Mouse (Mus musculus) limb, embryonic 12.5 days (tissue): ENCODE measurements around the gene Prss38. TPM values are rescaled to one million over a fixed set of nuclear protein-coding genes. Genes with fewer than 3 reads are reported as not detected.

Experiments used
- ATAC-seq: fragments of 200-750 bp; cut with Nextera tagmentation; 2 replicates; pipeline ENCODE4 v1.8.0; 2017; ENCODE audit warnings: low read depth, moderate TSS enrichment; ENCODE audit not compliant: insufficient number of reproducible peaks, insufficient read depth, low FRiP score, low TSS enrichment
- H3K27ac ChIP-seq: fragments of 300-500 bp; sonication (generic); 2 replicates; pipeline ENCODE4 v1.5.1; 2016; ENCODE audit warnings: mild to moderate bottlenecking, moderate library complexity
- H3K27me3 ChIP-seq: fragments of 300-500 bp; sonication (generic); 2 replicates; pipeline ENCODE4 v1.6.1; 2016; ENCODE audit warnings: mild to moderate bottlenecking, moderate library complexity
- H3K36me3 ChIP-seq: fragments of 300-500 bp; sonication (generic); 2 replicates; pipeline ENCODE4 v1.6.1; 2016; ENCODE audit warnings: mild to moderate bottlenecking, moderate library complexity
- H3K4me1 ChIP-seq: fragments of 300-500 bp; sonication (generic); replicated peaks from 2 replicates; pipeline ENCODE4 v1.6.1; 2016
- H3K4me2 ChIP-seq: fragments of 300-500 bp; sonication (generic); 2 replicates; pipeline ENCODE4 v1.6.1; 2016; ENCODE audit warnings: mild to moderate bottlenecking, moderate library complexity
- H3K4me3 ChIP-seq: fragments of 300-500 bp; sonication (generic); replicated peaks from 2 replicates; pipeline ENCODE4 v1.5.1; 2016; ENCODE audit warnings: mild to moderate bottlenecking
- H3K9ac ChIP-seq: fragments of 300-500 bp; sonication (generic); replicated peaks from 2 replicates; pipeline ENCODE4 v1.6.1; 2016; ENCODE audit warnings: mild to moderate bottlenecking, moderate library complexity
- H3K9me3 ChIP-seq: fragments of 300-500 bp; sonication (generic); 2 replicates; pipeline ENCODE4 v1.6.1; 2016; ENCODE audit warnings: mild to moderate bottlenecking, moderate library complexity
- WGBS: fragments of 180-500 bp; shearing (Covaris S2); methylation state at CpG from one replicate; pipeline ENCODE4 v1.1.7; 2016; 5-methylcytosine and 5-hydroxymethylcytosine counted together
- microRNA-seq: library from miRNA; unstranded; fragments of <30 nt; microRNA quantifications from one replicate; pipeline ENCODE4, GENCODE M21; 2017
- polyA plus RNA-seq: library from polyadenylated mRNA; unstranded; fragments of >200 nt; fragmentation: Nextera tagmentation; extraction: Ambion mirVana; gene quantifications from 2 replicates; pipeline ENCODE4 v1.2.1, GENCODE M21; 2016

Gene Prss38
- polyA plus RNA-seq, 1 experiment from 2014 or later = 0.16 TPM

DNA sequence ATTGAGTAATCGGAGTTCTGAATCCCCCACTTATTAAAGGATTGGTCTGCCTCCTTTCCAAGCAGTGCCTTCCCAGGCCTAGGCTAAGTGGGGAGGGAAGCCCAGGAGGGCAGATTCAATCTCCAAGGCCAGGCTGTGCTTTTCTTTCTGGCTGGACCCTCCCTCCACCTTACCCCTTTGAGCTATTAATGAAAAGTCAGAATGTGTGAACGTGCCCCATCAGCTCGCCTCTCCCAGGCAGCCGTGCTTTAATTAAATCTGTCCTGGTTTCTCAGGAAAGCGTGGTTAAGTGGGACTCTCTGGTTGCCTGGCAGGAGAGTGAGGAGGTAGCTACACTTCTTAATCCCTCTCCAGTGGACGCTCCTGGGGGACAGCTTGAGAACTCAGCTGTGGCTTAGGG, 45.8 kb downstream of the Prss38 start:
- ATAC-seq = no peak
- no peaks in the 10 kb centered on the region for H3K9me3 ChIP-seq
- H3K36me3 ChIP-seq = peaks cover 7% of the 10 kb centered on the region; the same call in 1 of the 2 replicates
- no peak overlapping the region for H3K4me2 ChIP-seq
- 16% methylated on average over 6 of the region's 6 CpGs for WGBS
- 0 out of 2 replicates have a peak, but pooled peaks cover 17% of the 10 kb centered on the region for H3K27me3 ChIP-seq
- H3K4me1 ChIP-seq = peaks cover 44% of the 10 kb centered on the region
- no peak overlapping the region for H3K4me3 ChIP-seq
- no peak overlapping the region for H3K9ac ChIP-seq
- H3K27ac ChIP-seq = peak overlapping the region; percentile 45; the same call in 1 of the 2 replicates

DNA sequence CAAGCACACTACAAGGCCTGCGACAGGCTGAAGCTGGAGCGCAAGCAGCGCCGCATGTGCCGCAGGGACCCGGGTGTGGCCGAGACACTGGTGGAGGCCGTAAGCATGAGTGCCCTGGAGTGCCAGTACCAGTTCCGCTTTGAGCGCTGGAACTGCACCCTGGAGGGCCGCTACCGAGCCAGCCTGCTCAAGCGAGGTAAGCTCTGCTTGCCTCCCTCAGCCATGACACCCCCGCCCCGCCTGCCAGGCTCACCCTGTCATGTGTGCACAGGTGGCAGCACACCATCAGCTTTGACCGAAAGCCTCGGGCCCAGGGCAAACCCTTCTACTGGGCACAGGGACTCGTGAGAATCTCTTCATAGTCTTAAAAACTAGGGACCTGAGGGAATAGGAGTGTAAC, 47.8 kb downstream of the Prss38 start:
- no peak overlapping the region for H3K27ac ChIP-seq
- 0 out of 2 replicates have a peak, but pooled peaks cover 16% of the 10 kb centered on the region for H3K27me3 ChIP-seq
- WGBS = 81% methylated on average over 18 of the region's 18 CpGs
- H3K4me3 ChIP-seq = no peak overlapping the region
- ATAC-seq = no peak
- peaks cover 26% of the 10 kb centered on the region for H3K4me1 ChIP-seq
- no peak overlapping the region for H3K4me2 ChIP-seq
- no peak overlapping the region for H3K9ac ChIP-seq
- no peaks in the 10 kb centered on the region for H3K9me3 ChIP-seq
- H3K36me3 ChIP-seq = peaks cover 7% of the 10 kb centered on the region; the same call in 1 of the 2 replicates

DNA sequence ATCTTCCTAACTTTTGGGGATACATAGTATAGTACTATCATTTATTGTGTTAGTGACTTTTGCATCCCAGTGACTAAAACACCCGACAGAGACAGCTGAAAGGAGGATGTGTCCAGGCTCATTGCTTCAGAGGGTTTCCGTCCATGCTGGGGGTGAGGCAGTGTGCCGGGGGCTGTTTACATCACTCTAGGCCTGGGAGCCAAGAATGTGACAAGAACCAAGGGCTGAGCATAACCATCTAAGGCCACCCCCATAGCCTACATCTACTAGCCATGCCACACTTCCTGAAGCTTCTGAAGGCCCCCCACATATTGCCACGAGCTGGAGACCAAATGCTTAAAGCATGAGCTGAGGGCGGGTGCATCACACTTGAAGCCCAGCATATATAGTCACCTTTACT, 50.7 kb downstream of the Prss38 start:
- Histone ChIP-seq H3K27ac (no peak overlapping the region), H3K27me3 (no peaks in the 10 kb centered on the region), H3K36me3 (no peaks in the 10 kb centered on the region), H3K9me3 (no peaks in the 10 kb centered on the region), H3K4me1 (peaks cover 15% of the 10 kb centered on the region), H3K9ac (no peak overlapping the region), H3K4me2 (no peak overlapping the region), H3K4me3 (no peak overlapping the region)
- 78% methylated on average over 5 of the region's 5 CpGs for WGBS
- no peak for ATAC-seq

DNA sequence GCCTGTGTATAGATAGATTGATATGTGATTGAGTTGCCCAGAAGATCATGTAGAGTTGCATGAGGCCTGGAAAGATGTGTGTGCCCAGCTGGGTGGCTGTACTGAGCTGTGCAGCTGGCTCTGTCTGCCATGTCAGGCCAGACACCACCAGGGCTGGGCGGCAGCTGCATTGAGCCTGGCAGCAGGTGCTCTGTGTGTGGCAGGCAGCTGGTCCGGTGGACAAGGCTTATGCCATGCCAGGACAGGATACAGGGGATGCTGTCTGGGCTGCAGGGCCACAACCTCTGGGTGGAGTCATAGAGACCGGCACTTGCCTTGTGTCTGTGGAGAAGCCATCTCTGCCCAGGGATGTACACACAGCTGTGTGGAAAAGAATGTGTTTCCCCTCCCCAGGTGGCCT, 52.5 kb downstream of the Prss38 start:
- no peak for ATAC-seq
- Histone ChIP-seq H3K4me3 (no peak overlapping the region), H3K4me2 (no peak overlapping the region), H3K27me3 (peaks cover 8% of the 10 kb centered on the region), H3K36me3 (no peaks in the 10 kb centered on the region), H3K9ac (no peak overlapping the region), H3K27ac (no peak overlapping the region), H3K4me1 (no peaks in the 10 kb centered on the region), H3K9me3 (no peaks in the 10 kb centered on the region)
- WGBS = 88% methylated on average over 3 of the region's 3 CpGs

Small RNAs within 50 kb of the gene (microRNA-seq; reads per million reads assigned to microRNA genes)
- not detected for gene Gm24756

Other genes starting within 250 kb of the Prss38 start
- 0.70 and 1.00 TPM in 2 replicates for gene Obscn, start 239.3 kb downstream of the Prss38 start, polyA plus RNA-seq
- 4.5 and 5.0 TPM in 2 replicates for gene Iba57, start 211.9 kb downstream of the Prss38 start, polyA plus RNA-seq
- 0.65 and 1.2 TPM in 2 replicates for gene Gjc2, start 192.4 kb downstream of the Prss38 start, polyA plus RNA-seq
- 121 and 130 TPM in 2 replicates for gene Guk1, start 183.4 kb downstream of the Prss38 start, polyA plus RNA-seq
- gene Mrpl55, start 173.2 kb downstream of the Prss38 start, polyA plus RNA-seq = 93.9 and 94.7 TPM in 2 replicates
- gene 2310033P09Rik, start 167.3 kb downstream of the Prss38 start, polyA plus RNA-seq = 34.8 and 36.9 TPM in 2 replicates
- gene Arf1, start 147.4 kb downstream of the Prss38 start, polyA plus RNA-seq = 602 and 603 TPM in 2 replicates
- 1.6 and 2.6 TPM in 2 replicates for gene Wnt3a, start 84.9 kb downstream of the Prss38 start, polyA plus RNA-seq
- gene Wnt9a, start 68.7 kb downstream of the Prss38 start, polyA plus RNA-seq = 5.0 and 5.6 TPM in 2 replicates
- 17.4 and 18.6 TPM in 2 replicates for gene Jmjd4, start 74.4 kb upstream of the Prss38 start, polyA plus RNA-seq
- 142 and 145 TPM in 2 replicates for gene Snap47, start 75.5 kb upstream of the Prss38 start, polyA plus RNA-seq
- 8.8 and 9.5 TPM in 2 replicates for gene Zfp867, start 96.8 kb upstream of the Prss38 start, polyA plus RNA-seq
- 34.6 and 36.0 TPM in 2 replicates for gene Zkscan17, start 151.1 kb upstream of the Prss38 start, polyA plus RNA-seq
- gene Nlrp3, start 165.9 kb upstream of the Prss38 start, polyA plus RNA-seq = 0.35 TPM in 1 of 2 replicates, not detected in the other
- gene Olfr222, start 200.6 kb upstream of the Prss38 start, polyA plus RNA-seq = not detected in 2 replicates
- gene Olfr223, start 217.6 kb upstream of the Prss38 start, polyA plus RNA-seq = not detected in 2 replicates